Mouse (Mus musculus) erythroblast, embryonic 14.5 days (primary cell): Measurements from ENCODE around the gene Srl.

Experiments used
- GATA1 ChIP-seq: IDR thresholded peaks from 2 replicates; pipeline ENCODE4 v1.6.1; 2012; ENCODE audit warnings: low read length, inconsistent platforms, mixed read lengths
- TAL1 ChIP-seq: IDR thresholded peaks from 3 replicates; pipeline ENCODE4 v1.6.1; 2012; ENCODE audit warnings: low read length, inconsistent platforms, mixed read lengths

- TF ChIP-seq GATA1 (no peak), TAL1 (no peak)
Measured at GRCm38 (mm10) chr16:4444378-4444777, 97.2 kb downstream of the Srl start.
